Mouse (Mus musculus): ENCODE results near the gene Il17c. TPM values are rescaled to one million over a fixed set of nuclear protein-coding genes. Genes with fewer than 3 reads are reported as not detected.

Il17c gene
- polyA plus RNA-seq, 1 experiment from 2014 or later: not detected

DNA sequence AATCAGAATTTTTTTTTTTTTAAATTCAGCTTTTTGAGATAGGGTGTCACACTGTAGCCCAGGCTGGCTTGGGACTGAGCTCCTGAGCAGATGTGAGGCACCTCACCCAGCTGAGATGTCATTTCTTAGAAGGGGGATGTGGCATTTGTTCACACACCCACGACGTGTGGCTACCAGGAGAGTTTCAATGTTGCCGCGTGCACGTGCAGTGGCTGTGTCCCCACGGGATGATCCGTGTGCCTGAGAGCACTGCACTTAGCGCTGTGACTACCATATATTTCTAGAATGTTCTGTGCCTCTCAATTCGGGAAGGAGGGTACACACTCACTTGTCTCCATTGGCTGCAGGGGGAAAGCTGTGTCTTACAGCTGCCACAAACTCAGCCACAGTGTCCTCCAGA is 14.3 kb downstream of the Il17c start:
- Histone ChIP-seq H3K27me3 (replicated peaks; ENCODE audit: control insufficient read depth, insufficient read depth, low read length) (no peaks in the 10 kb centered on the region), H3K27ac (ENCODE audit: low read length) (no peak overlapping the region), H3K4me1 (replicated peaks; ENCODE audit: control insufficient read depth, insufficient read depth, low read length) (peaks cover 11% of the 10 kb centered on the region), H3K9ac (replicated peaks; ENCODE audit: low read depth, low read length) (no peak overlapping the region), H3K4me2 (ENCODE audit: low read length) (no peak overlapping the region), H3K4me3 (replicated peaks; ENCODE audit: low read length) (no peak overlapping the region), H3K9me3 (ENCODE audit: control insufficient read depth, low read length) (no peaks in the 10 kb centered on the region), H3K36me3 (ENCODE audit: control insufficient read depth, insufficient read depth) (peaks cover 8% of the 10 kb centered on the region; the same call in 1 of the 2 replicates)
- ATAC-seq: no peak
- WGBS: 94% methylated on average over 9 of the region's 9 CpGs

DNA sequence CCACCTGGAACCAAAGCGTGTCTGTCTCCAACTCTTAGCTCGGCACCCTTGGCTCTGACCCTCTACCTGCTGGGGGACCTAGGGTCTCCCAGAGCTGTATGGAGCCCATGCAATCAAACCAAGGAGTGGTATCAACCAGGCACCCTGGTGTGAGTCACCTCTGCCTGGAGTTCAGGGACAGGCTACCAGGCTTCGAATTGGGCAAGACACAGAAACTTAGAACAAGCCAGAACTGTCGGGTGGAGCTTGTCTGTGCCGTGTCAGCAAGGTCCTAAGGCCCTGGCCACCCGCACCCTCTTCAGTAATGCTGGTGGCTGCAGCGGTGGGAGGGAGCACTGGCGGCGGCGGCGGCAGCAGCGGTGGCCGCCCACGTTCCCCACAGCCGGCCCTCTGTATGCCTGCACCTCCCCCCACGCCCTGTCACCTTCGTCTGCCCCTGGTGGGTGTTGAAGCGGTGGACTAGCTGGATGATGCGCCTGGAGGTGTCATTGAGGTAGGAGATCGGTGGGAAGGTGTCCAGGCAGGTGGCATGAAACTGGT is 14.8 kb downstream of the Il17c start:
- Histone ChIP-seq H3K4me1 (replicated peaks; ENCODE audit: control insufficient read depth, insufficient read depth, low read length) (peaks cover 11% of the 10 kb centered on the region), H3K4me3 (replicated peaks; ENCODE audit: low read length) (no peak overlapping the region), H3K4me2 (ENCODE audit: low read length) (no peak overlapping the region), H3K36me3 (ENCODE audit: control insufficient read depth, insufficient read depth) (peaks cover 8% of the 10 kb centered on the region; the same call in 1 of the 2 replicates), H3K27ac (ENCODE audit: low read length) (no peak overlapping the region), H3K9me3 (ENCODE audit: control insufficient read depth, low read length) (no peaks in the 10 kb centered on the region), H3K27me3 (replicated peaks; ENCODE audit: control insufficient read depth, insufficient read depth, low read length) (no peaks in the 10 kb centered on the region), H3K9ac (replicated peaks; ENCODE audit: low read depth, low read length) (no peak overlapping the region)
- 95% methylated on average over 20 of the region's 20 CpGs for WGBS
- ATAC-seq: no peak

DNA sequence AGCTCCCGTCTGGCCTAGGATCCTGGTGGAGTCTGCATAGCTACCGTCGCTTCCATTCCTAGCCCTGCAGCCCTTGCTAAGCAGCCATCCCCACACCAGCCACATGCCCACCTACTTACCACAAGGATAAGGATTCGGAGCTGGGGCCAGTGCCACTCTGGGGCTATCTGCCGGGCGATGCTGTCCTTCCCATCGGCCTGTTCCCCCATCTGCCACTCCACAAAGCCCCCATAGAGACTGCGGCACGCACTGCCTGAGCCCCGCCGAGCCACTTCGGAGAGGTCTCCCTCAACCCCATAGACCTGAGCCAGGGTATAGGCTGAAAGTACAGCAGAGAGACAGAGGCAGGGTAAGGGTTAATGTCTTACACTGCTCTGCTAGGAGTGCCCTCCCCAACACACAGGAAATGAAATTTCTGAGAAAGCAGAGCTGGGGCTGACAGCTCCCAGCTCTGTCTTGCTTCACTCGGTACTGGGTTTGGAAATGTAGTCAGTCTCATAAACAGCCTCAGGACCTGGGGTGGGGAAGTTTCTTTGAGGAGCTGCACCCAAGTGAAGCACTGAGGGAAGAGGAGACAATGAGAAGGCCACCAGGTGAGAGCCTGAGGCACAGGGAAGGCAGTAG is 16.0 kb downstream of the Il17c start:
- no peak overlapping the region for H3K27ac ChIP-seq (ENCODE audit: low read length)
- no peak for ATAC-seq
- H3K4me3 ChIP-seq (replicated peaks; ENCODE audit: low read length): no peak overlapping the region
- WGBS: 92% methylated on average over 13 of the region's 13 CpGs
- no peak overlapping the region for H3K4me2 ChIP-seq (ENCODE audit: low read length)
- no peaks in the 10 kb centered on the region for H3K27me3 ChIP-seq (replicated peaks; ENCODE audit: control insufficient read depth, insufficient read depth, low read length)
- peaks cover 8% of the 10 kb centered on the region for H3K4me1 ChIP-seq (replicated peaks; ENCODE audit: control insufficient read depth, insufficient read depth, low read length)
- H3K9me3 ChIP-seq (ENCODE audit: control insufficient read depth, low read length): no peaks in the 10 kb centered on the region
- H3K36me3 ChIP-seq (ENCODE audit: control insufficient read depth, insufficient read depth): peaks cover 8% of the 10 kb centered on the region; the same call in 1 of the 2 replicates
- H3K9ac ChIP-seq (replicated peaks; ENCODE audit: low read depth, low read length): no peak overlapping the region

DNA sequence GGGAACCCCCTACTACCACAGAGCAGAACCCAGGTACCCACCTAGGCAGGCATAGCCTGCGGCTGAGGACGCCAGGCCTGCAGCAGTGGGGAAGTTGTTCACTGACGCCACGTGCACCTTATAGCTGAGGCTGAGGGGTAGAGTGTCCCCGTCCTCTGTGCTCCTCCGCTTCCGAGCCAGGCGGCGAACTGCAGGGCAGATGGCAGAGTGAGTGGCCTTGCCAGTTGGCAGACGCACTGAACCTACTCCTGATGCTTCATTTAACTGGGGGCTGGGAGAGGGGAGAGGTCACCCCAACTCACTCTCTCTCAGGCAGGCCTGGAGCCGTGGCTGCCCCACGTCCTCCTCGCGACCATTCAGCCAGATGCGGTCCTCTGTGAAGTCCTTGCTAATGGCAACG is 17.5 kb downstream of the Il17c start:
- no peak overlapping the region for H3K9ac ChIP-seq (replicated peaks; ENCODE audit: low read depth, low read length)
- H3K27ac ChIP-seq (ENCODE audit: low read length): no peak overlapping the region
- ATAC-seq: no peak
- WGBS: 92% methylated on average over 16 of the region's 16 CpGs
- no peak overlapping the region for H3K4me3 ChIP-seq (replicated peaks; ENCODE audit: low read length)
- peaks cover 7% of the 10 kb centered on the region for H3K4me1 ChIP-seq (replicated peaks; ENCODE audit: control insufficient read depth, insufficient read depth, low read length)
- peaks cover 8% of the 10 kb centered on the region; the same call in 1 of the 2 replicates for H3K36me3 ChIP-seq (ENCODE audit: control insufficient read depth, insufficient read depth)
- no peak overlapping the region for H3K4me2 ChIP-seq (ENCODE audit: low read length)
- H3K9me3 ChIP-seq (ENCODE audit: control insufficient read depth, low read length): no peaks in the 10 kb centered on the region
- no peaks in the 10 kb centered on the region for H3K27me3 ChIP-seq (replicated peaks; ENCODE audit: control insufficient read depth, insufficient read depth, low read length)

DNA sequence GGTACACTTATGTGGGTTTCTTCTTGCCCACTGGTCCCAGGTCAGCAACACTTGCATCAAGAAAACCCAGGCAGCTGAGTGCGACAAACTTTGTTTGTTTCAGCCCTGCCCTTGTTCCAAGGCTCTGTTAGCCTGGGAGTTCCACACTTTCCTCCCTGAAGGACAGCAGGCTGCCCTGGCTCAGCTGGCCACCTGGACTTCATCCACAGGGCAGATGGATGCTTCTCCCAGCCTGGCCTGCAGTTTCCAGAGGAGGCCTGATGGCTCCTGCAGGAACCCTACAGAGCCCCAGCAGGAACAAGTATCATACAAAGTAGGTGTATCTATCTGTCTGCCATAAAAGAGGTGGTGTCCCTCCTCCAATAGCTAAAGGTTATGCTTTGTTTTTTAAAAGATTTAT is 19.5 kb downstream of the Il17c start:
- Histone ChIP-seq H3K4me3 (replicated peaks; ENCODE audit: low read length) (no peak overlapping the region), H3K9ac (replicated peaks; ENCODE audit: low read depth, low read length) (no peak overlapping the region), H3K4me1 (replicated peaks; ENCODE audit: control insufficient read depth, insufficient read depth, low read length) (peaks cover 24% of the 10 kb centered on the region), H3K36me3 (ENCODE audit: control insufficient read depth, insufficient read depth) (peaks cover 3% of the 10 kb centered on the region; the same call in 1 of the 2 replicates), H3K27ac (ENCODE audit: low read length) (no peak overlapping the region), H3K9me3 (ENCODE audit: control insufficient read depth, low read length) (no peaks in the 10 kb centered on the region), H3K27me3 (replicated peaks; ENCODE audit: control insufficient read depth, insufficient read depth, low read length) (no peaks in the 10 kb centered on the region), H3K4me2 (ENCODE audit: low read length) (no peak overlapping the region)
- no peak for ATAC-seq
- 100% methylated on average over 1 of the region's 1 CpGs for WGBS

DNA sequence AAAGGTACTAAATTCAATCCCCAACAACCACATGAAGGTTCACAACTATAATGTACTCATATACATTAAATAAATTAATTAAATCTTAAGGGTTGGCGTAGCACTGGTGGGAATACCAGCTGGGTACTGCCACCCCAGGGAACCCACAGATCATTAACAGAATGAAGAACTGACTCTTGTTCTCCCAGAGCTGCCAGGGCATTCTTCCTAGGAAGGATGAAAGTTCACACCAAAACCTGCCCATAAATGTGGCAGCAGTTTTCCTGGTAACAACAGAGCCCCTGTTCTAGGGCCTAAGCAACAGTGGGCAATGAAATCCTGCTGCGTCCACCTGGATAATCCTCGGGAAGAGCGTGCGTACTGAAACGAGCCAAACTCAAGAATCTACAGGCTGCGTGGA is 20.5 kb downstream of the Il17c start:
- peak overlapping the region; percentile 81 for H3K9ac ChIP-seq (replicated peaks; ENCODE audit: low read depth, low read length)
- no peaks in the 10 kb centered on the region for H3K27me3 ChIP-seq (replicated peaks; ENCODE audit: control insufficient read depth, insufficient read depth, low read length)
- peaks cover 24% of the 10 kb centered on the region for H3K4me1 ChIP-seq (replicated peaks; ENCODE audit: control insufficient read depth, insufficient read depth, low read length)
- H3K4me2 ChIP-seq (ENCODE audit: low read length): peak overlapping the region; percentile 94
- peak overlapping the region; percentile 66; the same call in 1 of the 2 replicates for H3K27ac ChIP-seq (ENCODE audit: low read length)
- H3K9me3 ChIP-seq (ENCODE audit: control insufficient read depth, low read length): no peaks in the 10 kb centered on the region
- H3K4me3 ChIP-seq (replicated peaks; ENCODE audit: low read length): peak overlapping the region; percentile 77
- 15% methylated on average over 7 of the region's 7 CpGs for WGBS
- no peaks in the 10 kb centered on the region for H3K36me3 ChIP-seq (ENCODE audit: control insufficient read depth, insufficient read depth)
- no peak for ATAC-seq

DNA sequence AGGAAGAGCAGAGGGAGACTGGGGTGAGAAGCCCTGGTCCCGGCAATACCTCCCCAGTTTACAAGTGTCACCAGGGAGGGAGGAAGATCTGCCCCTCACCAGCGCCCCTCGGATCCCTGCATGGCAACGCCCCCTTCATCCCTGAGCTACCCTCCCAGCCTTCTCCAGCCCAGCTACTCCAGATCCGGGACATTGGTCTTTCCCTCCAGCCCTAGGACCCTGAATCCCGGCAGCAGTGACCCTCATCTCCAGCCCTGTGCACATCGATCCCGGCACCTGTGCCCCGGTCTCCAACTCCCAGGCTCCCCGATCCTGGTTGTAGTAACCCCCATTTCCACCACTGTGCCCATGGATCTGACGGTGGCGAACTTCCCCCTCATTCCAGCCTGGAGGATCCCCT is 21.0 kb downstream of the Il17c start:
- 1% methylated on average over 12 of the region's 12 CpGs for WGBS
- Histone ChIP-seq H3K4me3 (replicated peaks; ENCODE audit: low read length) (peak overlapping the region; percentile 77), H3K9me3 (ENCODE audit: control insufficient read depth, low read length) (no peaks in the 10 kb centered on the region), H3K36me3 (ENCODE audit: control insufficient read depth, insufficient read depth) (no peaks in the 10 kb centered on the region), H3K27ac (ENCODE audit: low read length) (peak overlapping the region; percentile 66), H3K27me3 (replicated peaks; ENCODE audit: control insufficient read depth, insufficient read depth, low read length) (no peaks in the 10 kb centered on the region), H3K4me1 (replicated peaks; ENCODE audit: control insufficient read depth, insufficient read depth, low read length) (peaks cover 24% of the 10 kb centered on the region), H3K4me2 (ENCODE audit: low read length) (peak overlapping the region; percentile 94), H3K9ac (replicated peaks; ENCODE audit: low read depth, low read length) (peak overlapping the region; percentile 81)
- peak; percentile 0 for ATAC-seq

DNA sequence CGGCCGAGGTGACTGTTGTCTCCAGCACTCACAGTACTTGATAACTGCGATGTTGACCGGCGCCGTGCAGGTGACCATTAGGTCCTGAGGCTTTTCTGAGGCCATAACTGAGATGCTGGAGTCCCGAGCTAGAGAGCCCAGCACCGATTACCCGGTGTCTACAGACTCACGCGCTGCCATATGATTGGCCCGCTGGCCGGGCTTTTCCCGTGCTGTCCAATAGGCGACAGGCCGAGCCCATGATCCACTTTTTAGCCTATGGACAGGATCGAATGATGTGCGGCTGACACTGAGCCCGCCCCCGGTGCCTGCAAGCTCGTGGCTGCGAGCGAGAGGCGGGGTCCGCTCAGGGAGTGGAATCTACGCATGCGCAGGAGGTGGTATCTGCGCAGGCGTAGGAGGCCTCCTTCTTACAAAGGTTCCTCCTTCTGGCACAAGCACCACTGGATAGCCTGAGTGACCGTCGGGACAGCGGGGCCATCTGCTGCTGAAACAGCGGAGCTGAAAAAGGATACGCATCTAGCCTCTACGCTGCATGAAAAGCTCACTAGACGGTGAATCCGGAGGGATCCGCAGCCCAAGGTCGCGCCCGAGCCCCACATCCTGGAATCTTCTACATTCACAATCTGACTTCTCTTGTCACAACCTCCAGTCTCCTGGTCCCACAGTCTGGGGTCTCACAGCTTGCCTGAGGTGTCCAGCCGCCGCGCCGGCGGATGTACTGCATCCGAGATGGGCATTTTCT is 21.6 kb downstream of the Il17c start, which contains the start of gene Mvd:
Gene Mvd (minus strand): TSS at position 161 of the 745 bp plus-strand sequence.
- WGBS: under 1% methylated on average over 47 of the region's 47 CpGs
- Histone ChIP-seq H3K9me3 (ENCODE audit: control insufficient read depth, low read length) (no peaks in the 10 kb centered on the region), H3K4me2 (ENCODE audit: low read length) (peak within 1 kb of the TSS; percentile 94), H3K27me3 (replicated peaks; ENCODE audit: control insufficient read depth, insufficient read depth, low read length) (no peaks in the 10 kb centered on the region), H3K9ac (replicated peaks; ENCODE audit: low read depth, low read length) (peak within 1 kb of the TSS; percentile 89), H3K27ac (ENCODE audit: low read length) (peak within 1 kb of the TSS; percentile 98), H3K4me1 (replicated peaks; ENCODE audit: control insufficient read depth, insufficient read depth, low read length) (peaks cover 24% of the 10 kb centered on the region), H3K4me3 (replicated peaks; ENCODE audit: low read length) (peak within 1 kb of the TSS; percentile 77), H3K36me3 (ENCODE audit: control insufficient read depth, insufficient read depth) (no peaks in the 10 kb centered on the region)
- peak; percentile 99 for ATAC-seq

DNA sequence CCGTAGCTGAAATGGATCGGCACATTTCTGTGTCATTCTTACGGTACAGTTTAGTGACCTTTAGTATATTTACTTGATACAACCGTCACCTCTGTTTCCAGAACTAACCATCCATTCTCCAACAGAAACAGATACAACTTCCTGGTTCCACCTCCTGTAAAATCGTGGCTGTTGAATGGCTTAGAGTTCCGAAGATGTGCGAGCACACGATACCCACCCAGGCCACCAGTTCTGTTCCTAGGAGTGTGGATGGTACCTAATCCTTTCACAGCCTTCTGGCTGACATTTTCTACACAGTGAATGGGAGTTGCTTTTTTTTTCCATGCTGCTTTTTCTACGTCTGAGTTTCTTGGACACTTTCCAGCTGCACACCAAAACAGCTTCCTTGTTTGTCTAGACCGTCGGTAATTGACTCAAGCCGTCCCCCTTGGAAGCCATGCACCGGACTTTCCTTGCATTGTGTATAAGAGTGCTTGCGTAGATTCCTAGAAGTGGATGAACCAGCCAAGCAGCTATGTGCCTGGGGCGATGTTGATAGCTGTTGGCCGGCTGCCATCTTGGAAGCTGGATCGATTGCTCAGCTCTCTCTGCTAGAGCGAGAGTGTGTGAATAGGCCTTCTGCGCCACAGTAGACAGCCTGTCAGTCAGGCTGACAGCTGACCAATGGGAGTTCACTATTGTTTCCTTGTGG is 22.4 kb downstream of the Il17c start:
- H3K4me3 ChIP-seq (replicated peaks; ENCODE audit: low read length): peak overlapping the region; percentile 77
- peak overlapping the region; percentile 87 for H3K4me2 ChIP-seq (ENCODE audit: low read length)
- H3K27me3 ChIP-seq (replicated peaks; ENCODE audit: control insufficient read depth, insufficient read depth, low read length): no peaks in the 10 kb centered on the region
- H3K9ac ChIP-seq (replicated peaks; ENCODE audit: low read depth, low read length): peak overlapping the region; percentile 89
- no peaks in the 10 kb centered on the region for H3K9me3 ChIP-seq (ENCODE audit: control insufficient read depth, low read length)
- peak; percentile 48 for ATAC-seq
- H3K4me1 ChIP-seq (replicated peaks; ENCODE audit: control insufficient read depth, insufficient read depth, low read length): peaks cover 24% of the 10 kb centered on the region
- 1% methylated on average over 19 of the region's 19 CpGs for WGBS
- no peaks in the 10 kb centered on the region for H3K36me3 ChIP-seq (ENCODE audit: control insufficient read depth, insufficient read depth)
- H3K27ac ChIP-seq (ENCODE audit: low read length): peak overlapping the region; percentile 98
